Mouse (Mus musculus): ENCODE measurements around the gene Stfa2l1. TPM values are rescaled to one million over a fixed set of nuclear protein-coding genes. Genes with fewer than 3 reads are reported as not detected.

Gene Stfa2l1
- polyA plus RNA-seq, 1 experiment from 2014 or later: not detected

Other genes starting within 250 kb of the Stfa2l1 start
- 2.1 and 2.3 TPM in 2 replicates for gene Parp9, start 218.3 kb upstream of the Stfa2l1 start, polyA plus RNA-seq (2016; fragmentation: Nextera tagmentation; extraction: Ambion mirVana)
- 2.8 and 2.9 TPM in 2 replicates for gene Dtx3l, start 217.7 kb upstream of the Stfa2l1 start, polyA plus RNA-seq (2016; fragmentation: Nextera tagmentation; extraction: Ambion mirVana)
- gene Kpna1, start 178.1 kb upstream of the Stfa2l1 start, polyA plus RNA-seq (2016; fragmentation: Nextera tagmentation; extraction: Ambion mirVana): 76.4 and 77.0 TPM in 2 replicates
- 8.8 and 10.6 TPM in 2 replicates for gene Wdr5b, start 115.6 kb upstream of the Stfa2l1 start, polyA plus RNA-seq (2016; fragmentation: Nextera tagmentation; extraction: Ambion mirVana)
- gene Fam162a, start 85.2 kb upstream of the Stfa2l1 start, polyA plus RNA-seq (2016; fragmentation: Nextera tagmentation; extraction: Ambion mirVana): 277 and 355 TPM in 2 replicates
- gene Ccdc58, start 85.1 kb upstream of the Stfa2l1 start, polyA plus RNA-seq (2016; fragmentation: Nextera tagmentation; extraction: Ambion mirVana): 79.9 and 103 TPM in 2 replicates
- 0.10 TPM in 1 of 2 replicates, not detected in the other for gene Csta1, start 25.6 kb upstream of the Stfa2l1 start, polyA plus RNA-seq (2016; fragmentation: Nextera tagmentation; extraction: Ambion mirVana)
- gene Gm5483, start 27.4 kb downstream of the Stfa2l1 start, polyA plus RNA-seq (2016; fragmentation: Nextera tagmentation; extraction: Ambion mirVana): not detected in 2 replicates
- not detected in 2 replicates for gene Gm5416, start 53.6 kb downstream of the Stfa2l1 start, polyA plus RNA-seq (2016; fragmentation: Nextera tagmentation; extraction: Ambion mirVana)
- gene 2010005H15Rik, start 64.7 kb downstream of the Stfa2l1 start, polyA plus RNA-seq (2016; fragmentation: Nextera tagmentation; extraction: Ambion mirVana): not detected in 2 replicates
- gene Stfa1, start 120.1 kb downstream of the Stfa2l1 start, polyA plus RNA-seq (2016; fragmentation: Nextera tagmentation; extraction: Ambion mirVana): 0.32 and 0.86 TPM in 2 replicates
- not detected in 2 replicates for gene BC117090, start 177.5 kb downstream of the Stfa2l1 start, polyA plus RNA-seq (2016; fragmentation: Nextera tagmentation; extraction: Ambion mirVana)
- 0.30 TPM in 1 of 2 replicates, not detected in the other for gene BC100530, start 210.9 kb downstream of the Stfa2l1 start, polyA plus RNA-seq (2016; fragmentation: Nextera tagmentation; extraction: Ambion mirVana)